Mouse (Mus musculus) urinary bladder, postnatal 36 days (tissue): ENCODE measurements around the gene Atxn3.

Experiments used
- DNase-seq, 2 experiments: peaks; one replicate each; pipeline ENCODE4 v3.0.0; 2022; ENCODE audit warnings: low spot score in 2 of 2, mixed read lengths in 1 of 2

The Atxn3 gene

GRCm38 (mm10) chr12:101957942-101958544 is at the start of gene Atxn3:
Atxn3 (minus strand) TSS chr12:101958246.
- DNase-seq: peak; percentile 90 to 97

- no peak for DNase-seq
Measured at GRCm38 (mm10) chr12:102000785-102001184, 42.7 kb upstream of the Atxn3 start.

GRCm38 (mm10) chr12:101998929-101999328 is 40.9 kb upstream of the Atxn3 start:
- no peak for DNase-seq

GRCm38 (mm10) chr12:101994576-101995467 is 36.8 kb upstream of the Atxn3 start:
- no peak for DNase-seq

- no peak for DNase-seq
Measured at GRCm38 (mm10) chr12:101987659-101988058, 29.6 kb upstream of the Atxn3 start.

GRCm38 (mm10) chr12:101985110-101985509 is 27.1 kb upstream of the Atxn3 start:
- no peak for DNase-seq

GRCm38 (mm10) chr12:101982977-101983376 is 24.9 kb upstream of the Atxn3 start:
- no peak for DNase-seq

- no peak for DNase-seq
Measured at GRCm38 (mm10) chr12:101981559-101981958, 23.5 kb upstream of the Atxn3 start.

GRCm38 (mm10) chr12:101980266-101980665 is 22.2 kb upstream of the Atxn3 start:
- DNase-seq: no peak

GRCm38 (mm10) chr12:101979213-101979750 is 21.2 kb upstream of the Atxn3 start:
- no peak for DNase-seq

GRCm38 (mm10) chr12:101978588-101978987 is 20.5 kb upstream of the Atxn3 start:
- DNase-seq: no peak

GRCm38 (mm10) chr12:101978162-101978561 is 20.1 kb upstream of the Atxn3 start:
- no peak for DNase-seq

- no peak for DNase-seq
Measured at GRCm38 (mm10) chr12:101977404-101977915, 19.4 kb upstream of the Atxn3 start.

GRCm38 (mm10) chr12:101976651-101977403 is 18.8 kb upstream of the Atxn3 start:
- no peak for DNase-seq

GRCm38 (mm10) chr12:101975601-101976571 is 17.8 kb upstream of the Atxn3 start, which contains the start of gene Cpsf2:
Cpsf2 (plus strand) TSS chr12:101975988.
- DNase-seq: peak; percentile 80 to 86

- DNase-seq: peak in 1 of 2 experiments; percentile 51
Measured at GRCm38 (mm10) chr12:101975167-101975600, 17.1 kb upstream of the Atxn3 start.

GRCm38 (mm10) chr12:101974571-101974970 is 16.5 kb upstream of the Atxn3 start:
- no peak for DNase-seq

- no peak for DNase-seq
Measured at GRCm38 (mm10) chr12:101972230-101972629, 14.2 kb upstream of the Atxn3 start.

- no peak for DNase-seq
Measured at GRCm38 (mm10) chr12:101971311-101971710, 13.3 kb upstream of the Atxn3 start.
